In the genomic region with DNA sequence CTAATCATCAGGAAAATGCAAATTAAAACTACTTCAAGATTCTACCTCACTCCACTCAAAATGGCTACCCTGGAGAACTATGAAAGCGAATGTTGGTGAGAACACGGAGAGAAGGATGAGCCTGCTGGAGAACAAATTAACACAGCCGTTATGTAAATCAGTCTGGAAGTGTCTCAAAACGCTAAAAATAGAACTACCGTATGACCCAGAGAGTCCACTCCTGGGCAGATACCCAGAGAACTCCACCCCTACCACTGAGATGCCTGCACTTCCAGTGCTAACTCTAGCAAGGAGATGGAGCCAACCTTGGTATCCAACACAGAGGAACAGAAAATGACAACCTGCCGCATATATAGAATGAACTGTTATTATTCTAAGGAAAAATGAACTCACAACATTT, we compare ENCODE assay signal across 25 mouse cellular contexts.
DNase-seq lines count a peak whose midpoint lies in the region; ATAC-seq and TF ChIP-seq lines count a peak whose summit lies in the region.
"Had no signal": no experiment of that assay in that cellular context is flagged by ENCODE, and none has a peak within 500 bp of the region (broad histone marks: within the 10 kb centered on the region; RNA-seq: fewer than 3 reads in every experiment).

No protein-coding gene starts in this region.

- no peak for ATAC-seq in heart, embryonic 12.5 days (ENCODE audit: insufficient number of reproducible peaks, low FRiP score)
- ATAC-seq in megakaryocyte, adult 5-6 weeks (ENCODE audit: poor library complexity, severe bottlenecking), result no peak
- ATAC-seq: forebrain, postnatal 0 days; liver, embryonic 12.5 days had no signal

- H3K9ac ChIP-seq in heart, embryonic 12.5 days, result no peak overlapping the region
- H3K9ac ChIP-seq: embryonic facial prominence, embryonic 12.5 days; forebrain, postnatal 0 days; hindbrain, embryonic 12.5 days; limb, embryonic 13.5 days; liver, embryonic 12.5 days; midbrain, embryonic 12.5 days; neural tube, embryonic 15.5 days had no signal

- DNase-seq in cerebellum, adult 2 months, result peak; percentile 14 to 60
- no peak for DNase-seq in cerebellum, adult 8-10 months
- DNase-seq in heart, adult 11 months, result peak; percentile 91
- DNase-seq in kidney, adult 9 months, result peak; percentile 59
- DNase-seq in kidney, postnatal 14 days, result no peak
- DNase-seq in testis, postnatal 10 days (ENCODE audit: low spot score), result no peak
- DNase-seq: adrenal gland, postnatal 10 days; forebrain, postnatal 0 days; gastrocnemius, postnatal 25 days; kidney, adult 18-20 months; layer of hippocampus, adult 9-11 months; lung, adult 18-20 months; lung, postnatal 10 days; right cerebral cortex, adult 18-20 months; right cerebral cortex, postnatal 4 days; thymus, adult 18-20 months; thymus, postnatal 4 days had no signal

- no peaks in the 10 kb centered on the region; the same call in 1 of the 2 replicates for H3K27me3 ChIP-seq in cerebellum, adult 2 months (ENCODE audit: control insufficient read depth, insufficient read depth, low read length)
- no peaks in the 10 kb centered on the region for H3K27me3 ChIP-seq in heart, embryonic 12.5 days (replicated peaks)
- H3K27me3 ChIP-seq: embryonic facial prominence, embryonic 12.5 days; hindbrain, embryonic 12.5 days; limb, embryonic 13.5 days; liver, embryonic 12.5 days; neural tube, embryonic 15.5 days had no signal

- no peaks in the 10 kb centered on the region for H3K9me3 ChIP-seq in heart, embryonic 12.5 days (replicated peaks)
- H3K9me3 ChIP-seq: embryonic facial prominence, embryonic 12.5 days; hindbrain, embryonic 12.5 days; limb, embryonic 13.5 days; liver, embryonic 12.5 days; midbrain, embryonic 12.5 days; neural tube, embryonic 15.5 days had no signal

- H3K4me1 ChIP-seq in cerebellum, adult 2 months (ENCODE audit: control insufficient read depth, insufficient read depth, low read length), result no peaks in the 10 kb centered on the region
- peaks cover 1% of the 10 kb centered on the region; the same call in 1 of the 2 replicates for H3K4me1 ChIP-seq in heart, embryonic 12.5 days (replicated peaks)
- H3K4me1 ChIP-seq: embryonic facial prominence, embryonic 12.5 days; hindbrain, embryonic 12.5 days; liver, embryonic 12.5 days; midbrain, embryonic 12.5 days had no signal

- H3K4me2 ChIP-seq in heart, embryonic 12.5 days, result no peak overlapping the region
- H3K4me2 ChIP-seq: embryonic facial prominence, embryonic 12.5 days; hindbrain, embryonic 12.5 days; limb, embryonic 13.5 days; liver, embryonic 12.5 days; midbrain, embryonic 12.5 days; neural tube, embryonic 15.5 days had no signal

- no peak overlapping the region for H3K4me3 ChIP-seq in cerebellum, adult 2 months (replicated peaks; ENCODE audit: insufficient read depth, low read depth, low read length)
- H3K4me3 ChIP-seq in heart, embryonic 12.5 days, result no peak overlapping the region
- H3K4me3 ChIP-seq: embryonic facial prominence, embryonic 12.5 days; hindbrain, embryonic 12.5 days; limb, embryonic 13.5 days; liver, embryonic 12.5 days; midbrain, embryonic 12.5 days; neural tube, embryonic 15.5 days had no signal

- no peaks in the 10 kb centered on the region for H3K36me3 ChIP-seq in heart, embryonic 12.5 days
- H3K36me3 ChIP-seq: embryonic facial prominence, embryonic 12.5 days; hindbrain, embryonic 12.5 days; limb, embryonic 13.5 days; liver, embryonic 12.5 days; midbrain, embryonic 12.5 days; neural tube, embryonic 15.5 days had no signal

- H3K27ac ChIP-seq in cerebellum, adult 2 months (ENCODE audit: insufficient read depth, low read length), result no peak overlapping the region
- H3K27ac ChIP-seq in heart, embryonic 12.5 days (ENCODE audit: poor library complexity, severe bottlenecking), result no peak overlapping the region
- H3K27ac ChIP-seq: embryonic facial prominence, embryonic 12.5 days; hindbrain, embryonic 12.5 days; limb, embryonic 13.5 days; liver, embryonic 12.5 days; midbrain, embryonic 12.5 days; neural tube, embryonic 15.5 days had no signal

- TF ChIP-seq POLR2A in cerebellum, adult 2 months (IDR thresholded peaks at IDR 0.05; ENCODE audit: borderline replicate concordance, insufficient read depth, low read length), result no peak

- 13% methylated on average over 6 of the region's 6 CpGs for WGBS in cerebellum, adult 2 months
- 57% methylated on average over 6 of the region's 6 CpGs for WGBS in heart, embryonic 12.5 days

- no peak for TF ChIP-seq CTCF in cerebellum, adult 2 months (IDR thresholded peaks at IDR 0.05; ENCODE audit: borderline replicate concordance, insufficient read depth, low read depth, low read length)

Comparison
In these comparisons a context has a peak if more than half of its experiments do, and no peak if none do; other contexts are left out.
1. DNase-seq: peak in cerebellum, adult 2 months (2 of 2), heart, adult 11 months (single experiment) and kidney, adult 9 months (single experiment); none in cerebellum, adult 8-10 months (single experiment), kidney, postnatal 14 days (single experiment) and testis, postnatal 10 days (single experiment).